Mouse (Mus musculus): ENCODE data around the gene Hnrnpf. TPM values are rescaled to one million over a fixed set of nuclear protein-coding genes. Genes with fewer than 3 reads are reported as not detected.

Gene Hnrnpf
- polyA plus RNA-seq, 1 experiment = 112 TPM

- no peak for TF ChIP-seq FLI1 (IDR thresholded peaks at IDR 0.05; ENCODE audit: low read length)
- TF ChIP-seq GATA1 (IDR thresholded peaks at IDR 0.05; ENCODE audit: borderline replicate concordance, low read length) = no peak
- no peaks in the 10 kb centered on the region for H3K27me3 ChIP-seq (replicated peaks)
- no peak overlapping the region for H3K4me3 ChIP-seq (replicated peaks)
- no peaks in the 10 kb centered on the region for H3K9me3 ChIP-seq
- no peaks in the 10 kb centered on the region for H3K36me3 ChIP-seq (replicated peaks; ENCODE audit: low read length)
- peaks cover 73% of the 10 kb centered on the region for H3K4me1 ChIP-seq
These were observed 9.9 kb upstream of the Hnrnpf start for GRCm38 (mm10) chr6:117890257-117890656.

- TF ChIP-seq GATA1 (IDR thresholded peaks at IDR 0.05; ENCODE audit: borderline replicate concordance, low read length) (no peak), FLI1 (IDR thresholded peaks at IDR 0.05; ENCODE audit: low read length) (no peak)
- Histone ChIP-seq H3K4me3 (replicated peaks) (no peak overlapping the region), H3K27me3 (replicated peaks) (no peaks in the 10 kb centered on the region), H3K36me3 (replicated peaks; ENCODE audit: low read length) (no peaks in the 10 kb centered on the region), H3K9me3 (no peaks in the 10 kb centered on the region), H3K4me1 (peaks cover 69% of the 10 kb centered on the region)
These were observed 8.6 kb upstream of the Hnrnpf start for GRCm38 (mm10) chr6:117891369-117892160.

GRCm38 (mm10) chr6:117892386-117892785 is 7.7 kb upstream of the Hnrnpf start:
- Histone ChIP-seq H3K27me3 (replicated peaks) (no peaks in the 10 kb centered on the region), H3K9me3 (no peaks in the 10 kb centered on the region), H3K36me3 (replicated peaks; ENCODE audit: low read length) (no peaks in the 10 kb centered on the region), H3K4me1 (peaks cover 66% of the 10 kb centered on the region), H3K4me3 (replicated peaks) (no peak overlapping the region)
- TF ChIP-seq GATA1 (IDR thresholded peaks at IDR 0.05; ENCODE audit: borderline replicate concordance, low read length) (no peak), FLI1 (IDR thresholded peaks at IDR 0.05; ENCODE audit: low read length) (no peak)

GRCm38 (mm10) chr6:117893435-117893834 is 6.7 kb upstream of the Hnrnpf start:
- Histone ChIP-seq H3K4me3 (replicated peaks) (no peak overlapping the region), H3K36me3 (replicated peaks; ENCODE audit: low read length) (no peaks in the 10 kb centered on the region), H3K9me3 (no peaks in the 10 kb centered on the region), H3K4me1 (peaks cover 55% of the 10 kb centered on the region), H3K27me3 (replicated peaks) (no peaks in the 10 kb centered on the region)
- TF ChIP-seq FLI1 (IDR thresholded peaks at IDR 0.05; ENCODE audit: low read length) (no peak), GATA1 (IDR thresholded peaks at IDR 0.05; ENCODE audit: borderline replicate concordance, low read length) (no peak)

GRCm38 (mm10) chr6:117897800-117898199 is 2.3 kb upstream of the Hnrnpf start:
- TF ChIP-seq GATA1 (IDR thresholded peaks at IDR 0.05; ENCODE audit: borderline replicate concordance, low read length) (no peak), FLI1 (IDR thresholded peaks at IDR 0.05; ENCODE audit: low read length) (no peak)
- peaks cover 45% of the 10 kb centered on the region for H3K4me1 ChIP-seq
- H3K36me3 ChIP-seq (replicated peaks; ENCODE audit: low read length) = no peaks in the 10 kb centered on the region
- H3K9me3 ChIP-seq = no peaks in the 10 kb centered on the region
- no peak overlapping the region for H3K4me3 ChIP-seq (replicated peaks)
- no peaks in the 10 kb centered on the region for H3K27me3 ChIP-seq (replicated peaks)

GRCm38 (mm10) chr6:117901510-117902402 is 1.6 kb downstream of the Hnrnpf start:
- Histone ChIP-seq H3K36me3 (replicated peaks; ENCODE audit: low read length) (no peaks in the 10 kb centered on the region), H3K27me3 (replicated peaks) (no peaks in the 10 kb centered on the region), H3K4me1 (peaks cover 54% of the 10 kb centered on the region)

GRCm38 (mm10) chr6:117902556-117902955 is 2.4 kb downstream of the Hnrnpf start:
- no peak for TF ChIP-seq GATA1 (IDR thresholded peaks at IDR 0.05; ENCODE audit: borderline replicate concordance, low read length)
- TF ChIP-seq FLI1 (IDR thresholded peaks at IDR 0.05; ENCODE audit: low read length) = no peak
- H3K27me3 ChIP-seq (replicated peaks) = no peaks in the 10 kb centered on the region
- no peak overlapping the region for H3K4me3 ChIP-seq (replicated peaks)
- no peaks in the 10 kb centered on the region for H3K9me3 ChIP-seq
- H3K4me1 ChIP-seq = peaks cover 51% of the 10 kb centered on the region
- no peaks in the 10 kb centered on the region for H3K36me3 ChIP-seq (replicated peaks; ENCODE audit: low read length)

More at GRCm38 (mm10) chr6:117901510-117902402, 1.6 kb downstream of the Hnrnpf start:
- no peak for TF ChIP-seq FLI1 (IDR thresholded peaks at IDR 0.05; ENCODE audit: low read length)
- no peak for TF ChIP-seq GATA1 (IDR thresholded peaks at IDR 0.05; ENCODE audit: borderline replicate concordance, low read length)
- Histone ChIP-seq H3K4me3 (replicated peaks) (no peak overlapping the region), H3K9me3 (no peaks in the 10 kb centered on the region)

GRCm38 (mm10) chr6:117903836-117904235 is 3.7 kb downstream of the Hnrnpf start:
- TF ChIP-seq GATA1 (IDR thresholded peaks at IDR 0.05; ENCODE audit: borderline replicate concordance, low read length) = no peak
- TF ChIP-seq FLI1 (IDR thresholded peaks at IDR 0.05; ENCODE audit: low read length) = no peak

GRCm38 (mm10) chr6:117905260-117905930 is 5.3 kb downstream of the Hnrnpf start:
- H3K27me3 ChIP-seq (replicated peaks) = no peaks in the 10 kb centered on the region
- no peaks in the 10 kb centered on the region for H3K36me3 ChIP-seq (replicated peaks; ENCODE audit: low read length)
- H3K4me3 ChIP-seq (replicated peaks) = peak overlapping the region; percentile 97
- no peaks in the 10 kb centered on the region for H3K9me3 ChIP-seq
- H3K4me1 ChIP-seq = peaks cover 61% of the 10 kb centered on the region
- no peak for TF ChIP-seq FLI1 (IDR thresholded peaks at IDR 0.05; ENCODE audit: low read length)
- TF ChIP-seq GATA1 (IDR thresholded peaks at IDR 0.05; ENCODE audit: borderline replicate concordance, low read length) = no peak

More at GRCm38 (mm10) chr6:117903836-117904235, 3.7 kb downstream of the Hnrnpf start:
- no peaks in the 10 kb centered on the region for H3K27me3 ChIP-seq (replicated peaks)
- H3K36me3 ChIP-seq (replicated peaks; ENCODE audit: low read length) = no peaks in the 10 kb centered on the region
- no peaks in the 10 kb centered on the region for H3K9me3 ChIP-seq
- no peak overlapping the region for H3K4me3 ChIP-seq (replicated peaks)
- peaks cover 52% of the 10 kb centered on the region for H3K4me1 ChIP-seq
